Mouse (Mus musculus) natural killer cell, adult 2 months (primary cell): ENCODE data around the gene Mrps18b.

Experiments
- DNase-seq, 2 experiments: peaks; one replicate each; pipeline ENCODE4 v3.0.0; 2022; ENCODE audit warnings: low spot score in 2 of 2

The Mrps18b gene

GRCm38 (mm10) chr17:35874721-35875120, 41.5 kb downstream of the Mrps18b start:
- DNase-seq, result no peak

- peak; percentile 70 to 83 for DNase-seq
Observed at GRCm38 (mm10) chr17:35873774-35874519, 42.2 kb downstream of the Mrps18b start.

GRCm38 (mm10) chr17:35870884-35871696, 45.1 kb downstream of the Mrps18b start:
- peak; percentile 58 to 77 for DNase-seq

GRCm38 (mm10) chr17:35870151-35870883, 45.9 kb downstream of the Mrps18b start:
- DNase-seq, result peak; percentile 70 to 81

- no peak for DNase-seq
Observed at GRCm38 (mm10) chr17:35869346-35870067, 46.7 kb downstream of the Mrps18b start.

GRCm38 (mm10) chr17:35868961-35869345, 47.2 kb downstream of the Mrps18b start:
- no peak for DNase-seq

- peak; percentile 16 to 33 for DNase-seq
Observed at GRCm38 (mm10) chr17:35868165-35868820, 47.9 kb downstream of the Mrps18b start.

- DNase-seq, result peak; percentile 52 to 61
Observed at GRCm38 (mm10) chr17:35866911-35867890, 49.0 kb downstream of the Mrps18b start.

- peak; percentile 30 to 38 for DNase-seq
Observed at GRCm38 (mm10) chr17:35866281-35866831, 49.8 kb downstream of the Mrps18b start.

- DNase-seq, result peak; percentile 6 to 26
Observed at GRCm38 (mm10) chr17:35865481-35866280, 50.5 kb downstream of the Mrps18b start, which contains the start of gene Ppp1r18. Gene Ppp1r18 (plus strand): TSS chr17:35865593.

- DNase-seq, result no peak
Observed at GRCm38 (mm10) chr17:35864832-35865353, 51.3 kb downstream of the Mrps18b start.

GRCm38 (mm10) chr17:35861198-35861857, 54.9 kb downstream of the Mrps18b start, which contains the start of gene Nrm:
Gene Nrm (plus strand): TSS chr17:35861318.
- DNase-seq, result peak; percentile 73 to 79

- DNase-seq, result no peak
Observed at GRCm38 (mm10) chr17:35860831-35861197, 55.4 kb downstream of the Mrps18b start.
